Comparison of ENCODE assay signal across 13 mouse cellular contexts in the genomic region with DNA sequence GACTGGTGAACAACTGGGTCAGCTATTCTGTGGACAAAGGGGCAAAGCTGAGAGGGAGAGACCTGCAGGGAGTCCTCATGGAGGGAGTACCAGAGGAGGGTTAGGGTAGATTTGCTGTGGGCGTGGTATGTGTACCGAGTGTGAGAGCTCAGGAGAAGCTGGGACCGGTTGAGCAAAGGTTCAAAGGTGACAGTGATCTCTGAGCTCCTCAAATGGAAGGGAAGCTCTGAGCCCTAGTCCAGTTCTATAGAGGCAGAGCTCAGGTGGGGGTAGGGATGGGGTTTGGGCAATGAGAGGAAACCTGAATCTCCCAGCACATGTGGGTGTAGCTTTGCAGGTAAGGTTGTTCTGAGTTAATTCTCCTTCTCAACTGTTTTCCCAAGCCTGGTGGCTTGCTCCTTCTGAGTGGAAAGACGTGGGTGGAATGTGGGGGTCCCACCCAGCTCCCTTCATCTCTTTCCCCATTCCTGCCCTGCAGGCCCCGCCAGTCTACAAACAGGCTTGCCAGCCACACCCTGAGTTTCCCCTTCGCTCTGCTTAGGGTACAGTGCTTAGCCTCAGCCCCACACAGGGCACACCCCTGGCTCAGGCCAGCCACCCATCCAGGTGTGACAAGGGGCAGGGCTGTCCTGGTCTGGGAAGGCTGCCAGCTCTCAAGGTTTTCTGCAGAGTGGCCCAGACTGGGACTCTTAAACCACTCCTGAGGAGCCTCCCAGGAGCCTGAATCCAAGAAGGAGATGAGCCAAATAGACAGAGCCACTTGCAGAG. TPM values are rescaled to one million over a fixed set of nuclear protein-coding genes. Genes with fewer than 3 reads are reported as not detected.
A peak's percentile ranks its signal among the peaks of the same experiment; 100 is the strongest.
DNase-seq lines count a peak whose midpoint lies in the region; ATAC-seq lines count a peak whose summit lies in the region.
"Had no signal": no experiment of that assay in that cellular context is flagged by ENCODE, and none has a peak within 500 bp of the region (broad histone marks: within the 10 kb centered on the region; RNA-seq: fewer than 3 reads in every experiment).

No protein-coding gene starts in this region.

- no peaks in the 10 kb centered on the region for H3K9me3 ChIP-seq in embryonic facial prominence, embryonic 13.5 days
- no peaks in the 10 kb centered on the region for H3K9me3 ChIP-seq in embryonic facial prominence, embryonic 10.5 days
- H3K9me3 ChIP-seq: G1E had no signal

- ATAC-seq in embryonic facial prominence, embryonic 13.5 days (ENCODE audit: insufficient number of reproducible peaks, insufficient read depth, low FRiP score, low TSS enrichment, low read depth) = peak; percentile 74

- no peak overlapping the region for H3K4me2 ChIP-seq in embryonic facial prominence, embryonic 13.5 days

- H3K4me1 ChIP-seq in embryonic facial prominence, embryonic 13.5 days = peaks cover 13% of the 10 kb centered on the region; the same call in 1 of the 2 replicates
- H3K4me1 ChIP-seq in embryonic facial prominence, embryonic 10.5 days = peaks cover 17% of the 10 kb centered on the region

- no peak for DNase-seq in embryonic facial prominence, embryonic 10.5 days (ENCODE audit: low spot score)
- peak; percentile 88 for DNase-seq in kidney, postnatal 10 days
- DNase-seq in lung, postnatal 14 days = peak; percentile 73
- peak; percentile 67 for DNase-seq in urinary bladder, postnatal 25 days (ENCODE audit: low spot score)
- no peak for DNase-seq in spleen, postnatal 10 days (ENCODE audit: low spot score in 2 of 2)
- DNase-seq in liver = no peak
- no peak for DNase-seq in cerebellum, adult 11-12 months
- DNase-seq: adrenal gland, adult 2 months; cerebellum, adult 9-10 months; gastrocnemius, postnatal 14 days had no signal

- no peak overlapping the region for H3K4me3 ChIP-seq in embryonic facial prominence, embryonic 13.5 days
- no peak overlapping the region for H3K4me3 ChIP-seq in embryonic facial prominence, embryonic 10.5 days

- H3K9ac ChIP-seq in embryonic facial prominence, embryonic 13.5 days = no peak overlapping the region
- H3K9ac ChIP-seq: liver, embryonic 14.5 days had no signal

- H3K27me3 ChIP-seq in embryonic facial prominence, embryonic 13.5 days = no peaks in the 10 kb centered on the region
- no peaks in the 10 kb centered on the region; the same call in none of the 2 replicates for H3K27me3 ChIP-seq in embryonic facial prominence, embryonic 10.5 days (replicated peaks; ENCODE audit: low read depth, poor library complexity, severe bottlenecking)

- peak overlapping the region; percentile 48 for H3K27ac ChIP-seq in embryonic facial prominence, embryonic 13.5 days
- H3K27ac ChIP-seq in embryonic facial prominence, embryonic 10.5 days (replicated peaks) = no peak overlapping the region
- H3K27ac ChIP-seq: liver, embryonic 14.5 days had no signal

- 66% methylated on average over 6 of the region's 6 CpGs for WGBS in embryonic facial prominence, embryonic 13.5 days
- WGBS in embryonic facial prominence, embryonic 10.5 days = 73% methylated on average over 6 of the region's 6 CpGs

- no peaks in the 10 kb centered on the region for H3K36me3 ChIP-seq in embryonic facial prominence, embryonic 13.5 days
- no peaks in the 10 kb centered on the region for H3K36me3 ChIP-seq in embryonic facial prominence, embryonic 10.5 days (replicated peaks)
- H3K36me3 ChIP-seq: G1E had no signal

RNA-seq across cellular contexts. Expression of a gene that starts 26.8 kb away (rescaled TPM):
- polyA plus RNA-seq in embryonic facial prominence, embryonic 13.5 days (2015; fragmentation: Nextera tagmentation; extraction: Ambion mirVana) = 3.4 and 4.3 TPM in 2 replicates
- polyA plus RNA-seq in embryonic facial prominence, embryonic 10.5 days (2016; fragmentation: Nextera tagmentation; extraction: Ambion mirVana) = 1.2 TPM in 2 replicates
- polyA plus RNA-seq: G1E had no signal

RNA-seq across cellular contexts. Expression of a gene that starts 53.3 kb away (rescaled TPM):
- 104 and 108 TPM in 2 replicates for polyA plus RNA-seq in embryonic facial prominence, embryonic 13.5 days (2015; fragmentation: Nextera tagmentation; extraction: Ambion mirVana)
- 112 and 118 TPM in 2 replicates for polyA plus RNA-seq in embryonic facial prominence, embryonic 10.5 days (2016; fragmentation: Nextera tagmentation; extraction: Ambion mirVana)

Comparison
In these comparisons a context has a peak if more than half of its experiments do, and no peak if none do; other contexts are left out.
1. DNase-seq: peak in kidney, postnatal 10 days (single experiment), lung, postnatal 14 days (single experiment) and urinary bladder, postnatal 25 days (single experiment); none in embryonic facial prominence, embryonic 10.5 days (single experiment), spleen, postnatal 10 days (0 of 2), liver (single experiment) and cerebellum, adult 11-12 months (single experiment).